ENCODE assay signal across 8 mouse cellular contexts in genomic region chr11:98789219-98789807, GRCm38 (mm10). TPM values are rescaled to one million over a fixed set of nuclear protein-coding genes. Genes with fewer than 3 reads are reported as not detected.
DNase-seq lines count a peak whose midpoint lies in the region; ATAC-seq and TF ChIP-seq lines count a peak whose summit lies in the region.

No protein-coding gene starts in this region.

- H3K27me3 ChIP-seq in heart, embryonic 12.5 days (replicated peaks): no peaks in the 10 kb centered on the region
- H3K27me3 ChIP-seq in forebrain, embryonic 13.5 days: no peaks in the 10 kb centered on the region
- H3K27me3 ChIP-seq in limb, embryonic 14.5 days (ENCODE audit: control insufficient read depth, insufficient read depth, low read length): no peaks in the 10 kb centered on the region

- peak overlapping the region; percentile 92 for H3K4me2 ChIP-seq in heart, embryonic 12.5 days
- peak overlapping the region; percentile 93 for H3K4me2 ChIP-seq in forebrain, embryonic 13.5 days
- H3K4me2 ChIP-seq in limb, embryonic 14.5 days (replicated peaks; ENCODE audit: low read depth, low read length, severe bottlenecking): peak overlapping the region; percentile 89

- DNase-seq in heart, adult 8-10 months (ENCODE audit: low spot score): no peak
- no peak for DNase-seq in ES-E14 (ENCODE audit: low read depth, low spot score)
- no peak for DNase-seq in limb, embryonic 14.5 days (ENCODE audit: low spot score)
- no peak for DNase-seq in layer of hippocampus, adult 9-10 months (ENCODE audit: low spot score)
- no peak for DNase-seq in urinary bladder, adult 2 months (ENCODE audit: low spot score)

- TF ChIP-seq CTCF in olfactory bulb, adult 2 months (IDR thresholded peaks at IDR 0.05; ENCODE audit: insufficient read depth, low read depth, low read length): no peak

- in situ Hi-C loops in ES-E14 (cut with MboI; ENCODE audit: low sequenced_read_pairs in 2 of 2, unreplicated experiment in 2 of 2): loop anchor here in 1 of 2 experiments (10.0 kb wide), 1 partner anchor 55 kb away; no protein-coding TSS in a partner anchor

- H3K9ac ChIP-seq in heart, embryonic 12.5 days: peak overlapping the region; percentile 81
- H3K9ac ChIP-seq in ES-E14 (ENCODE audit: insufficient read depth, low read depth, low read length, poor library complexity, severe bottlenecking): peak overlapping the region; percentile 88
- peak overlapping the region; percentile 62 for H3K9ac ChIP-seq in forebrain, embryonic 13.5 days
- peak overlapping the region; percentile 57 for H3K9ac ChIP-seq in limb, embryonic 14.5 days (ENCODE audit: low read depth, low read length, severe bottlenecking)

- H3K4me3 ChIP-seq in heart, embryonic 12.5 days: peak overlapping the region; percentile 59
- H3K4me3 ChIP-seq in ES-E14 (ENCODE audit: insufficient read depth in 1 of 2, low read depth in 1 of 2, low read length in 2 of 2, poor library complexity in 1 of 2, severe bottlenecking in 1 of 2): peak overlapping the region; percentile 62 to 75
- H3K4me3 ChIP-seq in forebrain, embryonic 13.5 days: peak overlapping the region; percentile 46
- H3K4me3 ChIP-seq in limb, embryonic 14.5 days (replicated peaks; ENCODE audit: low read length): peak overlapping the region; percentile 44
- peak overlapping the region; percentile 44 for H3K4me3 ChIP-seq in olfactory bulb, adult 2 months (ENCODE audit: insufficient read depth, low read depth, low read length)

- peaks cover 49% of the 10 kb centered on the region for H3K4me1 ChIP-seq in heart, embryonic 12.5 days (replicated peaks)
- peaks cover 5 to 11% of the 10 kb centered on the region in 2 experiments for H3K4me1 ChIP-seq in ES-E14 (ENCODE audit: control insufficient read depth in 2 of 2, insufficient read depth in 2 of 2, low read length in 2 of 2, poor library complexity in 1 of 2)
- peaks cover 67% of the 10 kb centered on the region for H3K4me1 ChIP-seq in forebrain, embryonic 13.5 days
- H3K4me1 ChIP-seq in limb, embryonic 14.5 days (ENCODE audit: control insufficient read depth, insufficient read depth, low read length): peaks cover 29% of the 10 kb centered on the region
- peaks cover 24% of the 10 kb centered on the region for H3K4me1 ChIP-seq in olfactory bulb, adult 2 months (ENCODE audit: control insufficient read depth, insufficient read depth, low read length)

- H3K27ac ChIP-seq in heart, embryonic 12.5 days (ENCODE audit: poor library complexity, severe bottlenecking): peak overlapping the region; percentile 74
- H3K27ac ChIP-seq in ES-E14 (ENCODE audit: insufficient read depth, low read depth, low read length, poor library complexity, severe bottlenecking): peak overlapping the region; percentile 7; the same call in 1 of the 2 replicates
- H3K27ac ChIP-seq in forebrain, embryonic 13.5 days: no peak overlapping the region; the same call in 1 of the 2 replicates
- H3K27ac ChIP-seq in limb, embryonic 14.5 days (replicated peaks; ENCODE audit: low read depth, low read length): peak overlapping the region; percentile 58
- no peak overlapping the region for H3K27ac ChIP-seq in olfactory bulb, adult 2 months (ENCODE audit: insufficient read depth, low read depth, low read length)

- no peak for TF ChIP-seq POLR2A in limb, embryonic 14.5 days (IDR thresholded peaks at IDR 0.05; ENCODE audit: borderline replicate concordance, extremely low read depth, insufficient read depth, insufficient read length)
- TF ChIP-seq POLR2A in olfactory bulb, adult 2 months (IDR thresholded peaks at IDR 0.05; ENCODE audit: insufficient read depth, low read depth, low read length): no peak

- no peaks in the 10 kb centered on the region for H3K9me3 ChIP-seq in heart, embryonic 12.5 days (replicated peaks)
- no peaks in the 10 kb centered on the region for H3K9me3 ChIP-seq in ES-E14 (ENCODE audit: control insufficient read depth, insufficient read depth, low read depth, low read length)
- H3K9me3 ChIP-seq in forebrain, embryonic 13.5 days (replicated peaks): no peaks in the 10 kb centered on the region
- no peaks in the 10 kb centered on the region for H3K9me3 ChIP-seq in limb, embryonic 14.5 days (ENCODE audit: control insufficient read depth, low read length)

- 1% methylated on average over 25 of the region's 25 CpGs for WGBS in heart, embryonic 12.5 days
- WGBS in forebrain, embryonic 13.5 days: 2% methylated on average over 25 of the region's 25 CpGs
- WGBS in limb, embryonic 14.5 days: 1% methylated on average over 25 of the region's 25 CpGs
- WGBS in olfactory bulb, adult 2 months: 1% methylated on average over 25 of the region's 25 CpGs

- H3K36me3 ChIP-seq in heart, embryonic 12.5 days: no peaks in the 10 kb centered on the region
- no peaks in the 10 kb centered on the region for H3K36me3 ChIP-seq in ES-E14 (ENCODE audit: control insufficient read depth, insufficient read depth, low read length, poor library complexity, severe bottlenecking)
- H3K36me3 ChIP-seq in forebrain, embryonic 13.5 days (ENCODE audit: poor library complexity, severe bottlenecking): no peaks in the 10 kb centered on the region
- H3K36me3 ChIP-seq in limb, embryonic 14.5 days (ENCODE audit: control insufficient read depth, insufficient read depth, low read length): no peaks in the 10 kb centered on the region

- ATAC-seq in heart, embryonic 12.5 days (ENCODE audit: insufficient number of reproducible peaks, low FRiP score): no peak
- ATAC-seq in forebrain, embryonic 13.5 days: 0 out of 2 replicates have a peak, but pooled peaks have one; percentile 17
- no peak; the same call in 1 of the 2 replicates for ATAC-seq in limb, embryonic 14.5 days (ENCODE audit: low FRiP score, low read depth)

TF ChIP-seq in ES-E14, 5 proteins besides CTCF, POLR2A, EP300 and RAD21 (continues in another document):
- TF ChIP-seq ZNF384 (IDR thresholded peaks at IDR 0.05; ENCODE audit: low read depth, low read length) (no peak), ZC3H11A (IDR thresholded peaks at IDR 0.05; ENCODE audit: borderline replicate concordance, low read depth, low read length) (no peak), HCFC1 (IDR thresholded peaks at IDR 0.05; ENCODE audit: borderline replicate concordance, insufficient read depth, low read length) (no peak)

RNA-seq across cellular contexts. Expression of gene Msl1, which starts 6.0 kb away (rescaled TPM):
- 20.3 and 21.4 TPM in 2 replicates for polyA plus RNA-seq in heart, embryonic 12.5 days (2016; fragmentation: Nextera tagmentation; extraction: Ambion mirVana)
- total RNA-seq in heart, adult 8-10 months (2022): 10 to 100 TPM; 72.1 to 84.3 (median 78.7) TPM
- total RNA-seq in ES-E14 (2012; rRNA removed): 18.3 and 27.1 TPM in 2 replicates
- polyA plus RNA-seq in forebrain, embryonic 13.5 days (2015; fragmentation: Nextera tagmentation; extraction: Ambion mirVana): 31.3 and 32.9 TPM in 2 replicates
- 76.9 and 81.1 TPM in 2 replicates for polyA plus RNA-seq in limb, embryonic 14.5 days (2012; rRNA removed)
- 19.8 and 23.5 TPM in 2 replicates for polyA plus RNA-seq in limb, embryonic 14.5 days (2014; fragmentation: Nextera tagmentation; extraction: Ambion mirVana)
- polyA plus RNA-seq in olfactory bulb, adult 2 months (2012; ENCODE audit: insufficient read depth, insufficient read length, low replicate concordance, missing spikeins): 206 and 252 TPM in 2 replicates
- polyA plus RNA-seq in urinary bladder, adult 2 months (2012; rRNA removed): 57.0 and 58.7 TPM in 2 replicates

RNA-seq across cellular contexts. Expression of gene Nr1d1, which starts 14.2 kb away (rescaled TPM):
- polyA plus RNA-seq in heart, embryonic 12.5 days (2016; fragmentation: Nextera tagmentation; extraction: Ambion mirVana): 6.4 TPM in 2 replicates
- total RNA-seq in heart, adult 8-10 months (2022): 100 to 1,000 TPM in 2 of 4 experiments, 10 to 100 TPM in 2; 81.4 to 121 (median 101) TPM
- 2.9 and 3.3 TPM in 2 replicates for total RNA-seq in ES-E14 (2012; rRNA removed)
- polyA plus RNA-seq in forebrain, embryonic 13.5 days (2015; fragmentation: Nextera tagmentation; extraction: Ambion mirVana): 2.1 and 2.3 TPM in 2 replicates
- polyA plus RNA-seq in limb, embryonic 14.5 days (2012; rRNA removed): 1.8 and 2.5 TPM in 2 replicates
- 1.2 and 1.4 TPM in 2 replicates for polyA plus RNA-seq in limb, embryonic 14.5 days (2014; fragmentation: Nextera tagmentation; extraction: Ambion mirVana)
- not detected in 2 replicates for polyA plus RNA-seq in olfactory bulb, adult 2 months (2012; ENCODE audit: insufficient read depth, insufficient read length, low replicate concordance, missing spikeins)
- polyA plus RNA-seq in urinary bladder, adult 2 months (2012; rRNA removed): 119 and 219 TPM in 2 replicates

RNA-seq across cellular contexts. Expression of gene Casc3, which starts 15.4 kb away (rescaled TPM):
- polyA plus RNA-seq in heart, embryonic 12.5 days (2016; fragmentation: Nextera tagmentation; extraction: Ambion mirVana): 31.8 and 33.3 TPM in 2 replicates
- total RNA-seq in heart, adult 8-10 months (2022): 10 to 100 TPM; 16.0 to 20.9 (median 17.8) TPM
- 11.7 and 14.6 TPM in 2 replicates for total RNA-seq in ES-E14 (2012; rRNA removed)
- polyA plus RNA-seq in forebrain, embryonic 13.5 days (2015; fragmentation: Nextera tagmentation; extraction: Ambion mirVana): 46.4 and 51.1 TPM in 2 replicates
- polyA plus RNA-seq in limb, embryonic 14.5 days (2012; rRNA removed): 52.4 and 56.8 TPM in 2 replicates
- 34.1 and 40.4 TPM in 2 replicates for polyA plus RNA-seq in limb, embryonic 14.5 days (2014; fragmentation: Nextera tagmentation; extraction: Ambion mirVana)
- not detected in 2 replicates for polyA plus RNA-seq in olfactory bulb, adult 2 months (2012; ENCODE audit: insufficient read depth, insufficient read length, low replicate concordance, missing spikeins)
- polyA plus RNA-seq in urinary bladder, adult 2 months (2012; rRNA removed): 24.7 and 29.5 TPM in 2 replicates

RNA-seq across cellular contexts. Expression of gene Rapgefl1, which starts 47.3 kb away (rescaled TPM):
- polyA plus RNA-seq in heart, embryonic 12.5 days (2016; fragmentation: Nextera tagmentation; extraction: Ambion mirVana): 0.51 and 1.0 TPM in 2 replicates
- 1 to 10 TPM in 1 of 4 experiments, under 1 TPM in 3; 0.38 to 1.1 (median 0.76) TPM for total RNA-seq in heart, adult 8-10 months (2022)
- 0.98 and 1.4 TPM in 2 replicates for total RNA-seq in ES-E14 (2012; rRNA removed)
- polyA plus RNA-seq in forebrain, embryonic 13.5 days (2015; fragmentation: Nextera tagmentation; extraction: Ambion mirVana): 2.4 and 3.0 TPM in 2 replicates
- 31.4 and 41.8 TPM in 2 replicates for polyA plus RNA-seq in limb, embryonic 14.5 days (2012; rRNA removed)
- 8.8 and 8.9 TPM in 2 replicates for polyA plus RNA-seq in limb, embryonic 14.5 days (2014; fragmentation: Nextera tagmentation; extraction: Ambion mirVana)
- 182 TPM in 1 of 2 replicates, not detected in the other for polyA plus RNA-seq in olfactory bulb, adult 2 months (2012; ENCODE audit: insufficient read depth, insufficient read length, low replicate concordance, missing spikeins)
- 56.6 and 66.4 TPM in 2 replicates for polyA plus RNA-seq in urinary bladder, adult 2 months (2012; rRNA removed)

RNA-seq across cellular contexts. Expression of gene Thra, which starts 48.9 kb away (rescaled TPM):
- 27.0 and 29.8 TPM in 2 replicates for polyA plus RNA-seq in heart, embryonic 12.5 days (2016; fragmentation: Nextera tagmentation; extraction: Ambion mirVana)
- total RNA-seq in heart, adult 8-10 months (2022): 10 to 100 TPM; 92.5 to 98.4 (median 95.1) TPM
- total RNA-seq in ES-E14 (2012; rRNA removed): 7.7 and 9.0 TPM in 2 replicates
- polyA plus RNA-seq in forebrain, embryonic 13.5 days (2015; fragmentation: Nextera tagmentation; extraction: Ambion mirVana): 93.5 and 95.2 TPM in 2 replicates
- 149 and 157 TPM in 2 replicates for polyA plus RNA-seq in limb, embryonic 14.5 days (2012; rRNA removed)
- polyA plus RNA-seq in limb, embryonic 14.5 days (2014; fragmentation: Nextera tagmentation; extraction: Ambion mirVana): 55.9 and 63.2 TPM in 2 replicates
- polyA plus RNA-seq in olfactory bulb, adult 2 months (2012; ENCODE audit: insufficient read depth, insufficient read length, low replicate concordance, missing spikeins): 251 and 495 TPM in 2 replicates
- 62.2 and 88.1 TPM in 2 replicates for polyA plus RNA-seq in urinary bladder, adult 2 months (2012; rRNA removed)

Comparison
In these comparisons a context has a peak if more than half of its experiments do, and no peak if none do; other contexts are left out.
1. H3K27ac ChIP-seq: peak in heart, embryonic 12.5 days (single experiment), ES-E14 (single experiment) and limb, embryonic 14.5 days (single experiment); none in forebrain, embryonic 13.5 days (single experiment) and olfactory bulb, adult 2 months (single experiment).
2. RNA of gene Nr1d1, which starts 14.2 kb away (polyA plus RNA-seq): 119 to 219 TPM in urinary bladder, adult 2 months; 6.4 TPM in heart, embryonic 12.5 days, 2.1 to 2.3 TPM in forebrain, embryonic 13.5 days, 1.2 to 2.5 TPM in limb, embryonic 14.5 days and not detected in olfactory bulb, adult 2 months; every median in the first group is over 10 times any median in the second.
3. Peak in every context shown above with its lines, with median percentiles within 50 percentile points of each other: H3K4me2 ChIP-seq, H3K4me3 ChIP-seq and H3K9ac ChIP-seq.